Mouse (Mus musculus): ENCODE measurements around the gene Kif28.

DNA sequence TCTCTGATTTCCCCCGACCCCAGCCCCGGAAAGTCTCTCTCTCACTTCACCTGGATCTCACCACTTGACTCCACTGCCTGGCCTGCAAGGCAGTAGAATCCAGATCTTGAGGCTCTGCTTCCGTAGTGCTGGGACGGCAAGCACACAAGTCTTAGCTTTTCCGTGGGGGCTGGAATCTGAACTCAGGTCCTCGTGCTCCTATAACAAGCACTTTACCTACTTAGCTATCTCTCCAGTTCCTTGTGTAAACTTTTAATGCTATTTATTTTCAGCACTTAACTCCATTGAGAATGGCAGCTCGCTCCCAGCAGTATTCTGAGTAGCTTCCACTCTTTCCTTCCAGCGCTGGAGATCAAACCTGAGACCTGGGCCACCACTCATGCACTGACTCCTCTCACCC is 31.8 kb upstream of the Kif28 start:
- TF ChIP-seq ZNF384 (IDR thresholded peaks at IDR 0.05; ENCODE audit: low read depth, low read length) (no peak), CHD2 (IDR thresholded peaks at IDR 0.05; ENCODE audit: low read depth, low read length) (no peak)
